Mouse (Mus musculus): ENCODE measurements around the gene Slc25a10.

The Slc25a10 gene

GRCm38 (mm10) chr11:120484265-120484981 is 7.2 kb upstream of the Slc25a10 start, which contains the start of gene Mrpl12:
TSS of gene Mrpl12 (plus strand) at chr11:120484613.
- DNase-seq (ENCODE audit: low read depth, low spot score), result peak; percentile 92

- DNase-seq (ENCODE audit: low read depth, low spot score), result no peak
These were observed 6.4 kb upstream of the Slc25a10 start for GRCm38 (mm10) chr11:120485251-120485650.

- no peak for DNase-seq (ENCODE audit: low read depth, low spot score)
These were observed 3.1 kb upstream of the Slc25a10 start for GRCm38 (mm10) chr11:120488516-120488915.

GRCm38 (mm10) chr11:120489054-120489761 is 2.4 kb upstream of the Slc25a10 start:
- DNase-seq (ENCODE audit: low read depth, low spot score), result peak; percentile 82

GRCm38 (mm10) chr11:120490291-120491046 is 1.2 kb upstream of the Slc25a10 start:
- no peak for DNase-seq (ENCODE audit: low read depth, low spot score)

GRCm38 (mm10) chr11:120492024-120492877 is 611 bp downstream of the Slc25a10 start:
- DNase-seq (ENCODE audit: low read depth, low spot score), result no peak

- DNase-seq (ENCODE audit: low read depth, low spot score), result no peak
These were observed 1.2 kb downstream of the Slc25a10 start for GRCm38 (mm10) chr11:120492878-120493203.

GRCm38 (mm10) chr11:120493351-120493750 is 1.7 kb downstream of the Slc25a10 start:
- no peak for DNase-seq (ENCODE audit: low read depth, low spot score)

GRCm38 (mm10) chr11:120493911-120494310 is 2.3 kb downstream of the Slc25a10 start:
- DNase-seq (ENCODE audit: low read depth, low spot score), result no peak

- DNase-seq (ENCODE audit: low read depth, low spot score), result no peak
These were observed 5.8 kb downstream of the Slc25a10 start for GRCm38 (mm10) chr11:120497436-120497835.

- no peak for DNase-seq (ENCODE audit: low read depth, low spot score)
These were observed 6.6 kb downstream of the Slc25a10 start for GRCm38 (mm10) chr11:120498226-120498625.

GRCm38 (mm10) chr11:120498891-120499290 is 7.3 kb downstream of the Slc25a10 start:
- DNase-seq (ENCODE audit: low read depth, low spot score), result no peak

GRCm38 (mm10) chr11:120499894-120500293 is 8.3 kb downstream of the Slc25a10 start:
- no peak for DNase-seq (ENCODE audit: low read depth, low spot score)

GRCm38 (mm10) chr11:120500357-120500756 is 8.7 kb downstream of the Slc25a10 start:
- no peak for DNase-seq (ENCODE audit: low read depth, low spot score)

- no peak for DNase-seq (ENCODE audit: low read depth, low spot score)
These were observed 9.4 kb downstream of the Slc25a10 start for GRCm38 (mm10) chr11:120501018-120501417.

- DNase-seq (ENCODE audit: low read depth, low spot score), result no peak
These were observed 10.1 kb downstream of the Slc25a10 start for GRCm38 (mm10) chr11:120501701-120502100.

- DNase-seq (ENCODE audit: low read depth, low spot score), result no peak
These were observed 14.0 kb downstream of the Slc25a10 start for GRCm38 (mm10) chr11:120505661-120506060.

GRCm38 (mm10) chr11:120506899-120507298 is 15.3 kb downstream of the Slc25a10 start:
- no peak for DNase-seq (ENCODE audit: low read depth, low spot score)

- DNase-seq (ENCODE audit: low read depth, low spot score), result no peak
These were observed 16.1 kb downstream of the Slc25a10 start for GRCm38 (mm10) chr11:120507611-120508289.

GRCm38 (mm10) chr11:120508290-120508870 is 16.7 kb downstream of the Slc25a10 start:
- DNase-seq (ENCODE audit: low read depth, low spot score), result no peak

All from retina, postnatal 7 days (tissue).